Mouse (Mus musculus): ENCODE measurements around the gene Napa.

DNA sequence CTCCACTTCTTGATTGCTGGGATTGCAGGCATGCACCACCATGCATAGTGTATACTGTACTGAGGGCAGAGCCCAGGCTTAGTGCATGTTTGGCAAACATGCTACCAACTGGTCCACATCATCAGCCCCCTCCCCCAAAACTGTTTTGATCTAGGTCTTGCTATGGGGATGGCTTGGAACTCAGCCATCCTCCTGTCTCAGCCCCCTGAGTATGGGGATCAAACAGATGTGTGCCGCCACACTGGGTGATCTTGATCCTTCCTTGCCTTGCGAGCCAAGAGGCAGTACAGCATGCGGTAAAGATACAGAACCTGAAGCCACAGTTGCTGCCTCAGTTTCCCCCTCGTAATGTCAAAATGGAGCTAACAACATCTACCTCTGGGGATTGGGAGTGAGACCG, 30.6 kb downstream of the Napa start:
- TF ChIP-seq CTCF (IDR thresholded peaks at IDR 0.05; ENCODE audit: low read depth) (no peak), EP300 (IDR thresholded peaks at IDR 0.05; ENCODE audit: low read depth) (no peak)
